Mouse (Mus musculus) lung, postnatal 0 days (tissue): ENCODE results near the gene Hist2h2ac. TPM values are rescaled to one million over a fixed set of nuclear protein-coding genes. Genes with fewer than 3 reads are reported as not detected.

ENCODE experiments used
- ATAC-seq: fragments of 200-750 bp; cut with Nextera tagmentation; 2 replicates; pipeline ENCODE4 v1.8.0; 2017; ENCODE audit warnings: moderate library complexity
- DNase-seq: peaks from one replicate; pipeline ENCODE4 v3.0.0-alpha.2; 2016; ENCODE audit warnings: low spot score
- H3K27ac ChIP-seq: fragments of 300-500 bp; sonication (generic); 2 replicates; pipeline ENCODE4 v1.5.1; 2014; ENCODE audit warnings: antibody characterized with exemption, mild to moderate bottlenecking, low read length, mixed read lengths
- H3K27me3 ChIP-seq: fragments of 300-500 bp; sonication (generic); replicated peaks from 2 replicates; pipeline ENCODE4 v1.6.1; 2014; ENCODE audit warnings: low read length, mixed read lengths; ENCODE audit not compliant: insufficient read depth
- H3K36me3 ChIP-seq: fragments of 300-500 bp; sonication (generic); 2 replicates; pipeline ENCODE4 v1.6.1; 2014; ENCODE audit warnings: low read length, mixed read lengths; ENCODE audit not compliant: insufficient read depth
- H3K4me1 ChIP-seq: fragments of 300-500 bp; sonication (generic); 2 replicates; pipeline ENCODE4 v1.6.1; 2014; ENCODE audit warnings: antibody characterized with exemption, low read depth, low read length, mixed read lengths; ENCODE audit not compliant: insufficient read depth
- H3K4me2 ChIP-seq: fragments of 300-500 bp; sonication (generic); replicated peaks from 2 replicates; pipeline ENCODE4 v1.6.1; 2014; ENCODE audit warnings: low read depth, mild to moderate bottlenecking, low read length, moderate library complexity, mixed read lengths
- H3K4me3 ChIP-seq: fragments of 300-500 bp; sonication (generic); 2 replicates; pipeline ENCODE4 v1.5.1; 2014; ENCODE audit warnings: low read depth, low read length
- H3K9ac ChIP-seq: fragments of 300-500 bp; sonication (generic); replicated peaks from 2 replicates; pipeline ENCODE4 v1.6.1; 2014; ENCODE audit warnings: low read depth, mild to moderate bottlenecking
- H3K9me3 ChIP-seq: fragments of 300-500 bp; sonication (generic); 2 replicates; pipeline ENCODE4 v1.6.1; 2016; ENCODE audit warnings: low read length, mixed read lengths
- CTCF ChIP-seq: IDR thresholded peaks from 2 replicates; pipeline ENCODE4 v1.5.1; 2016; ENCODE audit warnings: antibody characterized with exemption, mild to moderate bottlenecking
- EP300 ChIP-seq: IDR thresholded peaks from 2 replicates; pipeline ENCODE4 v1.6.1; 2016; ENCODE audit warnings: antibody characterized with exemption, mild to moderate bottlenecking, control low read depth
- WGBS: fragments of 180-500 bp; shearing (Covaris S2); extraction: QIAGEN DNeasy Blood & Tissue Kit; methylation state at CpG from one replicate; pipeline ENCODE4 v1.1.7; 2014; 5-methylcytosine and 5-hydroxymethylcytosine counted together
- polyA plus RNA-seq: library from polyadenylated mRNA; unstranded; fragments of >200 nt; fragmentation: Nextera tagmentation; extraction: Ambion mirVana; gene quantifications from 2 replicates; pipeline ENCODE4 v1.2.1, GENCODE M21; 2015

Hist2h2ac gene
- polyA plus RNA-seq, 1 experiment from 2014 or later, result 3.0 TPM

GRCm38 (mm10) chr3:96266132-96266710 lies 45.5 kb upstream of the Hist2h2ac start:
- no peaks in the 10 kb centered on the region for H3K27me3 ChIP-seq
- H3K9ac ChIP-seq, result no peak overlapping the region
- no peak overlapping the region for H3K27ac ChIP-seq
- H3K4me2 ChIP-seq, result no peak overlapping the region
- no peak overlapping the region for H3K4me3 ChIP-seq
- H3K36me3 ChIP-seq, result no peaks in the 10 kb centered on the region
- 81% methylated on average over 8 of the region's 8 CpGs for WGBS
- DNase-seq, result no peak
- no peak for ATAC-seq
- peaks cover 6% of the 10 kb centered on the region; the same call in 1 of the 2 replicates for H3K4me1 ChIP-seq
- H3K9me3 ChIP-seq, result no peaks in the 10 kb centered on the region
- TF ChIP-seq CTCF, result no peak
- no peak for TF ChIP-seq EP300

DNA sequence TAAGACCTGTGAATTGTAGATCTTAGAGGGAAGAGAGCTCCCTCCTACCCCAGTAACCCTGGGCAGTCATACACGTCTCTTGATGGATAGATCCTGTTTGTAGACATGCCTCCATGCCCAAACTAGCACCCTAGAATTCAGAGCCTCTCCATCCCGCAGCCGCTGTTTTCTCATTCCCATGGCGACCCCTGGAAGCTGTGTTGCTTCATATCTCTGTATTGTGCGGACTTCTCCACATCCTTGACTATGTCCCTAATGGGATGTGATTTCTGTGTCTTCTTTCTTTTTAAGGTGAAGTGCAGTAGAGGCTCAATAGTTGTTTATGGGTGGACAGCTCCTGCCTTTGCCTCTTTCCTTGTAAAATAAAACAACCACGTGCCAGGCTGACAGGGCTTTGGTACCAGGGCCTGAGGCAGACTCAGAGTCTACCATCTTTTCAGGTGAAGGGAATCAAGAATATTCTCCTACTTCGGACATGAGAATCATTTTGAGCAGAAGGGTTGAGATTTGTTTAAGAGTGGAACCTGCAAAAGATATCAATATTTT lies 43.8 kb upstream of the Hist2h2ac start:
- WGBS, result 65% methylated on average over 7 of the region's 7 CpGs

DNA sequence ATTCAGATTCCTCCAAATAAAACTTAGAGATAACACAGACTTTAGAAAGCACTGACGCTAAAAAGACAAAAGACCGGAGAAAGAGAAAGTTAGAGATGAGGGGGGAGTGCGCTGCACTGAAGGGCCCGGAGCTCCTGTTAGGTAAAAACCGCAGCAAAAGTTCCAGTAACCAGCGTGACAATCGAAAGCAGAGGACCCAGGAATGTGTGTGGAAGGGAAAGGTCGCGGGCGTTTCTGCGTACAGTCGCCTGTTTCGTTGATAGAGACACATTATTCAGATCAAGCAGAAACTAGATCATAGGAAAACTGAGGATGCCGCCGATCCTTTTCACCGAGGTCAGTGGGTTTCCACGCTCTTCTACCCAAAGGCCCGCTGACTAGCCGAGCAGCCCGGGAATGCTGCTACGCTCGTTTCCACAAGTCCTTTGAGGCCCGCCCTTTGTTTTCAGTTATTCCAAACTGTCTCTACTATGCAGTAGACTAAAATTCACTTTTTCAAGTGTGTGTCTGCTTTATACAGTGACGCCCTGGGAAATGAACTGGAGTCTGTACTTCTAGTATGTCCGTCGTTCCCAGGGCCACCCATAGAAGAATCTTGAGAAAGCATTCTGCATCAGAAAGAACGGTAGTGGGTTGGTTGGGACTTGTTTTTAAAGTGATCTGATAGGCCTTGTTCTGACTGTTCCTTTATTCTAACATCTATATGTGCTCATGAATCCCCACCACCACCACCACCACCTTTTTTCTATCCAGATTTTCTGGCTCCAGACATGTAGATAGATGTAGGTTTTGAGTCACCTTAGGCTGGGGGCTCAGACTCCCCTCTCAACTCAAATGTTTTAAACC lies 43.1 kb upstream of the Hist2h2ac start:
- DNase-seq (no peak), ATAC-seq (peak; percentile 29)
- H3K4me3 ChIP-seq, result peak overlapping the region; percentile 56
- H3K4me1 ChIP-seq, result peaks cover 6% of the 10 kb centered on the region; the same call in 1 of the 2 replicates
- peak overlapping the region; percentile 62 for H3K4me2 ChIP-seq
- no peaks in the 10 kb centered on the region for H3K36me3 ChIP-seq
- 3% methylated on average over 27 of the region's 27 CpGs for WGBS
- H3K9me3 ChIP-seq, result no peaks in the 10 kb centered on the region
- TF ChIP-seq EP300 (no peak), CTCF (no peak)
- H3K9ac ChIP-seq, result peak overlapping the region; percentile 62
- peaks cover 4% of the 10 kb centered on the region; the same call in 1 of the 2 replicates for H3K27me3 ChIP-seq
- peak overlapping the region; percentile 94 for H3K27ac ChIP-seq

More for the DNA sequence above, 43.8 kb upstream of the Hist2h2ac start:
- H3K27ac ChIP-seq, result peak overlapping the region; percentile 94
- no peaks in the 10 kb centered on the region for H3K36me3 ChIP-seq
- H3K9ac ChIP-seq, result no peak overlapping the region
- H3K9me3 ChIP-seq, result no peaks in the 10 kb centered on the region
- DNase-seq (no peak), ATAC-seq (no peak)
- peak overlapping the region; percentile 62 for H3K4me2 ChIP-seq
- H3K4me1 ChIP-seq, result peaks cover 6% of the 10 kb centered on the region; the same call in 1 of the 2 replicates
- no peaks in the 10 kb centered on the region for H3K27me3 ChIP-seq
- H3K4me3 ChIP-seq, result no peak overlapping the region; the same call in 1 of the 2 replicates
- TF ChIP-seq CTCF, result no peak
- TF ChIP-seq EP300, result no peak

DNA sequence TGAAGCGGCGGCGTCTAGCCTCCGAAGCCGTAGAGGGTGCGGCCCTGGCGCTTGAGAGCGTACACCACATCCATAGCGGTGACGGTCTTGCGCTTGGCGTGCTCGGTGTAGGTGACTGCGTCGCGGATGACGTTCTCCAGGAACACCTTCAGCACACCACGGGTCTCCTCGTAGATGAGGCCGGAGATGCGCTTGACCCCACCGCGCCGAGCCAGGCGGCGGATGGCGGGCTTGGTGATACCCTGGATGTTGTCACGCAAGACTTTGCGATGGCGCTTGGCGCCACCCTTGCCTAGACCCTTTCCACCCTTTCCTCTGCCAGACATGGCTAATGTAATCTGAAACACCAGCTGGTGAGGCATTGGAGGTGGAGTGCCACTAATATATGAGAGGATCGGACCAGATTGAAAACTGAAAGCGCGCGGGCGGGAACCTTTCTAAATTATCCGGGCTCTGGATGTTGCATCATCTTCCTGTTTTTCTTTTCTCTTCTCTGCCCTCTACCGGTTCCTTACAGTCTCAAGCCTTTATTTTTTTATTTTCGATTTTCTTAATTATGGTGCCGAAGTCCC lies 42.4 kb upstream of the Hist2h2ac start, which contains the start of gene Hist2h4:
Gene Hist2h4, minus strand, starts transcription at position 333 of the 572 bp plus-strand sequence.
- H3K9me3 ChIP-seq, result no peaks in the 10 kb centered on the region
- H3K27ac ChIP-seq, result peak within 1 kb of the TSS; percentile 94
- peak; percentile 98 for DNase-seq
- H3K4me3 ChIP-seq, result peak within 1 kb of the TSS; percentile 56
- peak; percentile 83 for ATAC-seq
- peaks cover 10% of the 10 kb centered on the region; the same call in 1 of the 2 replicates for H3K27me3 ChIP-seq
- WGBS, result under 1% methylated on average over 40 of the region's 40 CpGs
- no peaks in the 10 kb centered on the region for H3K36me3 ChIP-seq
- peak within 1 kb of the TSS; percentile 62 for H3K4me2 ChIP-seq
- TF ChIP-seq EP300 (peak; percentile 94), CTCF (peak; percentile 63)
- peaks cover 6% of the 10 kb centered on the region; the same call in 1 of the 2 replicates for H3K4me1 ChIP-seq
- peak within 1 kb of the TSS; percentile 62 for H3K9ac ChIP-seq

- H3K36me3 ChIP-seq, result no peaks in the 10 kb centered on the region
- no peaks in the 10 kb centered on the region for H3K9me3 ChIP-seq
- ATAC-seq (peak; percentile 85), DNase-seq (peak; percentile 95)
- peak overlapping the region; percentile 92 for H3K27ac ChIP-seq
- TF ChIP-seq CTCF (0 out of 2 replicates have a peak, but pooled peaks have one; percentile 0), EP300 (no peak)
- peaks cover 10% of the 10 kb centered on the region; the same call in 1 of the 2 replicates for H3K27me3 ChIP-seq
- peak overlapping the region; percentile 62 for H3K9ac ChIP-seq
- peaks cover 6% of the 10 kb centered on the region; the same call in 1 of the 2 replicates for H3K4me1 ChIP-seq
- WGBS, result under 1% methylated on average over 19 of the region's 19 CpGs
- H3K4me2 ChIP-seq, result peak overlapping the region; percentile 62
- H3K4me3 ChIP-seq, result peak overlapping the region; percentile 56
Observed at GRCm38 (mm10) chr3:96262216-96262875, 41.7 kb upstream of the Hist2h2ac start.
